Mouse (Mus musculus): ENCODE measurements around the gene Ctdsp1. TPM values are rescaled to one million over a fixed set of nuclear protein-coding genes. Genes with fewer than 3 reads are reported as not detected.
A peak's percentile ranks its signal among the peaks of the same experiment; 100 is the strongest.
"Not testable (repeated sequence)": the region's sequence is repeated elsewhere in the genome, so short reads cannot be mapped to it uniquely, and the experiment has no call there.

Ctdsp1 gene
- total and polyA plus RNA-seq, 3 experiments, result 122 to 137 (median 122) TPM

GRCm38 (mm10) chr1:74394311-74394710 is 3.0 kb downstream of the Ctdsp1 start:
- no peak for DNase-seq
- WGBS, result 83% methylated on average over 9 of the region's 9 CpGs
- peaks cover 6% of the 10 kb centered on the region; the same call in 1 of the 2 replicates for H3K4me1 ChIP-seq (ENCODE audit: control insufficient read depth, insufficient read depth, low read length)
- no peaks in the 10 kb centered on the region; the same call in 1 of the 2 replicates for H3K27me3 ChIP-seq (ENCODE audit: control insufficient read depth, insufficient read depth, low read length)
- H3K27ac ChIP-seq, result no peak overlapping the region
- no peaks in the 10 kb centered on the region for H3K36me3 ChIP-seq (ENCODE audit: control insufficient read depth, insufficient read depth, low read length)
- no peak overlapping the region for H3K9ac ChIP-seq (ENCODE audit: low read depth, low read length)
- H3K4me3 ChIP-seq, result no peak overlapping the region
- H3K79me2 ChIP-seq (replicated peaks; ENCODE audit: control insufficient read depth, insufficient read depth, low read length), result peaks cover 7% of the 10 kb centered on the region; the same call in 1 of the 2 replicates
- no peak for TF ChIP-seq POLR2A (IDR thresholded peaks at IDR 0.05; ENCODE audit: insufficient read depth, low read depth, low read length)
- no peak for TF ChIP-seq CTCF (IDR thresholded peaks at IDR 0.05)
- TF ChIP-seq EP300 (IDR thresholded peaks at IDR 0.05; ENCODE audit: insufficient read depth, low read depth, low read length), result no peak
- intact Hi-C loops (cut with DNase I), result loop anchor here (10.0 kb wide), 1 partner anchor 190 kb away; the partner anchor contains the start of genes Bcs1l and Zfp142

- Histone ChIP-seq H3K9ac (ENCODE audit: low read depth, low read length) (no peak overlapping the region), H3K4me1 (ENCODE audit: control insufficient read depth, insufficient read depth, low read length) (peaks cover 6% of the 10 kb centered on the region; the same call in 1 of the 2 replicates), H3K4me3 (no peak overlapping the region), H3K27ac (no peak overlapping the region), H3K36me3 (ENCODE audit: control insufficient read depth, insufficient read depth, low read length) (no peaks in the 10 kb centered on the region), H3K79me2 (replicated peaks; ENCODE audit: control insufficient read depth, insufficient read depth, low read length) (peaks cover 7% of the 10 kb centered on the region; the same call in 1 of the 2 replicates), H3K27me3 (ENCODE audit: control insufficient read depth, insufficient read depth, low read length) (no peaks in the 10 kb centered on the region; the same call in 1 of the 2 replicates)
- no peak for DNase-seq
- TF ChIP-seq POLR2A (IDR thresholded peaks at IDR 0.05; ENCODE audit: insufficient read depth, low read depth, low read length) (no peak), EP300 (IDR thresholded peaks at IDR 0.05; ENCODE audit: insufficient read depth, low read depth, low read length) (no peak), CTCF (IDR thresholded peaks at IDR 0.05) (no peak)
- WGBS, result 94% methylated on average over 15 of the region's 15 CpGs
- intact Hi-C loops (cut with DNase I), result loop anchor here (10.0 kb wide), 1 partner anchor 190 kb away; the partner anchor contains the start of genes Bcs1l and Zfp142
These were observed 3.5 kb downstream of the Ctdsp1 start for GRCm38 (mm10) chr1:74394858-74395257.

- no peak for DNase-seq
- Histone ChIP-seq H3K4me1 (ENCODE audit: control insufficient read depth, insufficient read depth, low read length) (peaks cover 6% of the 10 kb centered on the region; the same call in 1 of the 2 replicates), H3K27ac (no peak overlapping the region), H3K27me3 (ENCODE audit: control insufficient read depth, insufficient read depth, low read length) (no peaks in the 10 kb centered on the region; the same call in 1 of the 2 replicates), H3K79me2 (replicated peaks; ENCODE audit: control insufficient read depth, insufficient read depth, low read length) (peaks cover 7% of the 10 kb centered on the region; the same call in 1 of the 2 replicates), H3K9ac (ENCODE audit: low read depth, low read length) (no peak overlapping the region), H3K4me3 (no peak overlapping the region), H3K36me3 (ENCODE audit: control insufficient read depth, insufficient read depth, low read length) (no peaks in the 10 kb centered on the region)
- whole genome bisulfite sequencing, result 85% methylated on average over 12 of the region's 13 CpGs
- intact Hi-C loops (cut with DNase I), result loop anchor here (10.0 kb wide), 1 partner anchor 190 kb away; the partner anchor contains the start of genes Bcs1l and Zfp142
- TF ChIP-seq EP300 (IDR thresholded peaks at IDR 0.05; ENCODE audit: insufficient read depth, low read depth, low read length), result no peak
- no peak for TF ChIP-seq CTCF (IDR thresholded peaks at IDR 0.05)
- TF ChIP-seq POLR2A (IDR thresholded peaks at IDR 0.05; ENCODE audit: insufficient read depth, low read depth, low read length), result no peak
These were observed 4.0 kb downstream of the Ctdsp1 start for GRCm38 (mm10) chr1:74395290-74395689.

GRCm38 (mm10) chr1:74396456-74397222 is 5.3 kb downstream of the Ctdsp1 start:
- DNase-seq, result peak in 1 of 2 experiments; percentile 54
- not testable (repeated sequence) for H3K4me1 ChIP-seq (ENCODE audit: control insufficient read depth, insufficient read depth, low read length); H3K36me3 ChIP-seq (ENCODE audit: control insufficient read depth, insufficient read depth, low read length); H3K79me2 ChIP-seq (replicated peaks; ENCODE audit: control insufficient read depth, insufficient read depth, low read length); H3K27me3 ChIP-seq (ENCODE audit: control insufficient read depth, insufficient read depth, low read length)
- intact Hi-C loops (cut with DNase I), result loop anchor here (10.0 kb wide), 1 partner anchor 188 kb away; the partner anchor contains the start of genes Bcs1l and Zfp142
- Histone ChIP-seq H3K4me3 (peak overlapping the region; percentile 33; the same call in 1 of the 2 replicates), H3K9ac (ENCODE audit: low read depth, low read length) (peak overlapping the region; percentile 45), H3K27ac (peak overlapping the region; percentile 95)
- 16% methylated on average over 12 of the region's 12 CpGs for WGBS

- DNase-seq, result peak; percentile 100
- peaks cover 5% of the 10 kb centered on the region; the same call in 1 of the 2 replicates for H3K4me1 ChIP-seq (ENCODE audit: control insufficient read depth, insufficient read depth, low read length)
- intact Hi-C loops (cut with DNase I), result loop anchor here (10.0 kb wide), 1 partner anchor 187 kb away; the partner anchor contains the start of genes Bcs1l and Zfp142
- H3K27me3 ChIP-seq (ENCODE audit: control insufficient read depth, insufficient read depth, low read length), result no peaks in the 10 kb centered on the region
- H3K27ac ChIP-seq, result peak overlapping the region; percentile 95
- TF ChIP-seq POLR2A (IDR thresholded peaks at IDR 0.05; ENCODE audit: insufficient read depth, low read depth, low read length) (peak; percentile 95), EP300 (IDR thresholded peaks at IDR 0.05; ENCODE audit: insufficient read depth, low read depth, low read length) (peak; percentile 85), CTCF (IDR thresholded peaks at IDR 0.05) (peak; percentile 94; the same call in 1 of the 2 replicates)
- H3K36me3 ChIP-seq (ENCODE audit: control insufficient read depth, insufficient read depth, low read length), result no peaks in the 10 kb centered on the region
- H3K4me3 ChIP-seq, result peak overlapping the region; percentile 54
- H3K79me2 ChIP-seq (replicated peaks; ENCODE audit: control insufficient read depth, insufficient read depth, low read length), result peaks cover 2% of the 10 kb centered on the region; the same call in 1 of the 2 replicates
- peak overlapping the region; percentile 58 for H3K9ac ChIP-seq (ENCODE audit: low read depth, low read length)
- WGBS, result under 1% methylated on average over 41 of the region's 41 CpGs
These were observed 6.1 kb downstream of the Ctdsp1 start for GRCm38 (mm10) chr1:74397268-74397918.
